Mouse (Mus musculus): ENCODE data around the gene Gm4858.
A peak's percentile ranks its signal among the peaks of the same experiment; 100 is the strongest.
"Not testable (repeated sequence)": the region's sequence is repeated elsewhere in the genome, so short reads cannot be mapped to it uniquely, and the experiment has no call there.

The Gm4858 gene

DNA sequence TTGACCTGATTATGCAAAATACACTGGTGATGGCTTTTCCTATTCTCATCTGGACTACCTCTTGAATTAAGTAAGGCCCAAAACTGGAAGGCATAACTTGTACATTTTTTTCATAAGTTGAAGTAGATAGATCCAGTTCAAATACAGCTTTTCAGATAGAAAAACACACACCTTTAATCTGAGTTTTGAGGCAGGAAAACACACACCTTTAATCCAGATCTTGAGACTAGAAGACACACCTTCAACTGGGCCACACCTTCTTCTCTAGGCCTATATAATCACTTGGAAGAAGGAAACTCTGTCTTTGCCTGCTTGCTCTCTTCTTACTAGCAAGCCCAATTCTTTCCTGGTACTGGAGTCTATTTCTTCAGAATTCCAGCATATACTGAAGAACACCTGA is at the start of gene Gm4858:
Gene Gm4858 (plus strand): TSS at position 301 of the 400 bp plus-strand sequence.
- DNase-seq (ENCODE audit: low read depth, low spot score) = not testable (repeated sequence)

DNA sequence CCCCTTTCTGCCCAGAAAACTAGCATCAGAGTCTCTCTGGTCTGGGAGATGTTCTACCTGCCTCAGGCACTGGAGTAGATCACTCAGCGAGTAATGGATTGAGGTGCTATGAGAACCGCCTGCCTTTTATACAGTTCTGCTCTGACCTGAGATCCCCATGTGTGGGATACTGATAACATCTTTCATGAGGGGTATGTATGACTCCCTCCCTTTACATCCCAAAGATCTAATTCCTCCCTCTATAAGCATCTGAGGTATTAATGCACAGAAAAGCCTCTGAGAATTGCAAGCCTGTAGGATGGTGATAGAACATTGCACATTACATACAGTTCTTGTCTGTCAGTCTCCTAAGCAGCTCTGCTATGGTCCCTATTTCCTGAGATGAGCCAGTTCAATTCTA is 49.7 kb upstream of the Gm4858 start, which contains the start of gene Lce1m:
Gene Lce1m (minus strand): TSS at position 101 of the 400 bp plus-strand sequence.
- DNase-seq (ENCODE audit: low read depth, low spot score) = no peak

DNA sequence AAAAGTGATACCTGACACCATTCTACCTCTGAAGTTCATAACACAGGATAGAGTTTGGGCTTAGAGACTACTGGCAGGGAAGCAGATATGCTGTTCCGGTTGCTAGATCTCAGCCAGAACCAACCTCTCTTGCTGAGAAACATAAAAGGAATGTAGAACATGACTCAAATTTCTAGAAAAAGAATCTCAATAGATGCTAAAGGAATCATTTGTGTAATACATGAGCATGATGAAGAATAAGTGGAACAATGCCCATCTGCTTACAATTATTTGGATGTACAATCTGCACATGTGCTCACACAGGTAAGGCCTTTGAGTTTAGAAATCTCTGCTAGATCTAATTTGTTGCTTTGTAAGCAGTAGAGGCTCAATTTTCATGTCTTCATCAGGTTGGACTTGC is 47.5 kb upstream of the Gm4858 start:
- no peak for DNase-seq (ENCODE audit: low read depth, low spot score)

DNA sequence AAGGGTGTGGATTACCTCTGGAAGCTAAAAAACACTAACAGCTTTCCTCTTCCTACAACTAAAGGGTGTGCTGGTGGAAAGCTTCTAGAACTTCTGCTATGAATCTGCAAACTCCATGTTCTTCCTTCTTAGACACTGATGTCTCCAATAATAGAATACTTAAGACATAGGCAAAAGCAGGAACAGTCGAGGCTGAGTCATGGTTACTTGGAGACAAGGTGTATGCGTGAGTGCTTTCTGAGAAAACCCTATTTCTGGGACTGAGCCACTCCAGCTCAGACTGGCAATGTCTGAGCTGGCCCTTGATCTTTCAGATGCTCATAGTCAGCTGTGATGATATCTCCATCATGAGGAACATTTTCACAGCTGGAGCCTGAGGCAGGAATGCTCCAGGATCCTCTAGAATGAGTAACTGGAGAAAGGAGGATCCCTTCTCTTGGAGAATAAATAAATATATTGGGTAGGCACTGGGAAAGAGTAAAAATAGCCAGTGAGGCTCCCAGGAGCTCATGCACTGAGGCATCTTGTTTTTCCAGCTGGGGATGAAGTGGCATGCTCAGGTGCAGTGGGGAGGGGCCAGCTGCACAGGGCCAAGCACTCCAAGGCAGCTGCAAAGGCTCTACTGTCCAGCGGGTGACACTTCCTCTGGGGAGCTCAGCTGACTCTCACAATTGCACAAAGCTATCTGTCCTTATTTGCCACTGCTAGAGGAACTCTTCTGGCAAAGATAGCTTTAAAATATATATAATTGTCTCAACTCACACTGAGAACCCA is 45.0 kb upstream of the Gm4858 start:
- DNase-seq (ENCODE audit: low read depth, low spot score) = no peak

DNA sequence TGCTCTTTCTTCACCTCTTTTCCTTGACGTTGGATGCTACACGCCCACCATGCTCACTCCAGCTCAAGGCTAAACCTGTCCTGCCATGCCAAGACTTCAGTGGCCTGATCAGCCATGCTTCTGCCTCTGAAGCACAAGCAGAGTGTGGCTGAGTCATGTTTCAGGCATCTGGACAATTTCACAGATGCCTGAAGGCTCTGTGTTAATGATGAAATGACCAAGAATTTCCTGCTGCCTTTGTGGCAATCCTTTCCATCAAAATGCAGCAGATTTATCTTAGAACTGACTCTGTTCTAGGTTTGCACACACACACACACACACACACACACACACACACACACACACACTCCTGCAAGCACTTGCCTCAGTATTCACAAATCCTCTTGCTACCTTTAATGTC is 43.1 kb upstream of the Gm4858 start:
- no peak for DNase-seq (ENCODE audit: low read depth, low spot score)

DNA sequence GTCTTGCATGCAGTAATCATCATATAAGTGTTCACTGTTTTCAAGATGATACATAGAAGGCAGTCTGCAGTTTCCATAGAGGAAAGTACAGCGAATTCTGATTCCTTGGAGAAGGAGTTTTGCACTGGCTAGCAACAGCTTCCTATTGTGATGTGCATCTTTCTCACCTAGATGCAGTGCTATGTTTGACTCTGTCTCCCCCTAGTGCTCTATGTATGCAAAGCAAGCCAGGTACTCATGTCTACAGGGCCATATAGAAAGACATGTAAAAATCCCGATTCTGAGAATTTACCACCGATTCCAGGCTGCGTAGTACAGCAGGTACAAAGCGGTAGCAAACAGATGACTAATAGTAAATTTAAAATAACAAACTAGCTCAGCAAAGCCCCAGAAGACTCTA is 37.2 kb upstream of the Gm4858 start:
- peak; percentile 11 for DNase-seq (ENCODE audit: low read depth, low spot score)

DNA sequence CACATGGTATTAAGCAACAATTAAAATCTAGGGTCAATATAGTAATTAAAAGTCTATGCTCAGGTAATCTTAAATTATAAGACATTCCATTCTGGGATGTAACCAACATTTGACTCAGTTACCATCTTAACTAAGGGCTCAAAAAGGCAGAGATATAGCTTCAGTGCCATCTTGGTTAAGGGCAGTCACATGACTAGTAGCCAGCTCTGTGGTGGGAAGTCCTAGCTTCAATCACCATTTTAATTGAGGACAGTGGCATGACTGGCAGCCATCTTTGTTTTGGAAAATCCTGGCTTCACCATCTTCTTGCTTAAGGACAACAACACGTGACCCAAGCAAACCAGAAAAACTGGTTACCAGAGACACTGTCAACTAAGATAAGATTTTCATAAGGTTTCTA is 18.4 kb upstream of the Gm4858 start:
- no peak for DNase-seq (ENCODE audit: low read depth, low spot score)

DNA sequence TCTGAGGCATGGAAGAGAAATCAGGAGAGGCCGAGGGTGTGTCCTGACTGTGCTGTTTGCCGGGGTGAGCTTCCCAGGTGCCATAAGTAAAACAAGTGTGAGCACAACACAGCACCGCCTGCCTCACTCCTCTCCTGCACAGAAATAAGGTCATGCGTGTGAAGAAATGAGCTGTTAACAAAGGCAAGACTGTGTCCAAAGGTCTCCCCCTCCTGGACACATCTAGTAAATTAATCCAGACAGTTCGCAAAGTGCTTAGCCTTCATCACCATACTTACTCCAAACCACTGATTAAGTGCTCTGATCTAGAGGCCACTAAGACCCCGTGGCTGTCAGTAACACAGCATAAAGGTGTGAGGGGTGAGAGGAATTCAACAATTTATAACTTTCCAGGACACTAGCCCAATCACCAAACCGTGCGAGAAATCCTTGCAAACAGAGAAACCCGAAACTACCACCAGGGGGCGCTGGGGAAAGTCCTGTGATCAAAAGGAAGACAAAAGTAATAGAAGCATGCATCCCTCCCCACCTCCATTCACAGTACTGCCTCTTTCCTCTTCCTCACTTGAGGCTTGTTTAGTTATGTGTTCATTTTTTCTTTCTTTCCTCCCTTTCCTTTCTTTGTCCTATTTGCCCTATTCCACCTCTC is 15.7 kb upstream of the Gm4858 start:
- no peak for DNase-seq (ENCODE audit: low read depth, low spot score)

DNA sequence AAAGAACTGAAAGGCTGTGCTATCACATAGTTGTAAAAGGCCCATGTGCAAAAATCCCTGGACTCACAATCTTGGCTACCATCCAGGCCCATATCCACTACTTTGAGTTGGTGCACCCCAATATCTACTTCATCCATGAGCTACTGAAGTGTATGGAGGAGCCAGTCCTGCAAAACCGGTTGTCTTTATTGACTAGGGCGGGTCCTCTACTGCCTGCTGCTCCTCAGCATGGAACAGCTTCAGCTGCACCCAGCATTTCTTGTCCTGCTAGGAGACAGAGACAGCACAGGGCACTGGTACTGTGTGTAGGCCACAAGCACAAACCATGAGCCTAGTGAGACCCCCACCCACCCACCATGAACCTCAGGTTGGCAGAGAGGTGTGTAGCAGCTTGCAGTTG is 18.0 kb downstream of the Gm4858 start:
- DNase-seq (ENCODE audit: low read depth, low spot score) = no peak

DNA sequence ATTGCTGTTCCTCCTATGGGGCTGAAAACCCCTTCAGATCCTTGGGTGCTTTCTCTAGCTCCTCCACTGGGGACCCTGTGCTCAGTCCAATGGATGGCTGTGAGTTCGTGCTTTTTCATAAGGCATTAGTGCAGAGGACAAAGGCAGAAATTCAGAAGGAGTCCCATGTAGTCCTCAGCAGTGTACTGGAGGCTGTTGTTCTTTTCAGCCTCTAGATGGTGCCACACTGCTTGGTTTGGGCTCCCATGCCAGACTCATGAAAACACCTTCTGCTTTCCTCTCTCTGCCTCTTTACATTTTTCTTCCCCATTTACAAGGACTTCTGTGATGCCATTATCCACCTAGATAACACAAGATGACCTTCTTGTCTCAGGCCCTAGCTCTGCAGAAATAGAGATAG is 25.0 kb downstream of the Gm4858 start:
- DNase-seq (ENCODE audit: low read depth, low spot score) = not testable (repeated sequence)

DNA sequence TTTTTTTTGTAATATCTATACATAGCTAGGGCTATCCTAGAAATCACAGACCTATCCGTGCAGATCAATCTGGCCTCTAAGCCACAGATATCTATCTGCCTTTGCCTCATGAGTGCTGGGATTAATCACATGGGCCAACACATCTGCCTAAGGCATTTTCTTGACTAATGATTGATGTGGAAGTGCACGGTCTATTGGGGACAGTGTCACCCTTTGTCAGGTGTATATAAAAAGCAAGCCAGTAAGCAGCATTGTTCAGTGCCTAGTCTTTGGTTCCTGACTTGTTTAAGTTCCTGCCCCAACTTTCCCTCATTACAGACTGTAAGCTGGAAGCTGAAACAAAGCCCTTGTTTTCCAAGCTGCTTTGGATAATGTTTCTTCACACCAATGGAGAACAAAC is 27.8 kb downstream of the Gm4858 start:
- DNase-seq (ENCODE audit: low read depth, low spot score) = no peak

DNA sequence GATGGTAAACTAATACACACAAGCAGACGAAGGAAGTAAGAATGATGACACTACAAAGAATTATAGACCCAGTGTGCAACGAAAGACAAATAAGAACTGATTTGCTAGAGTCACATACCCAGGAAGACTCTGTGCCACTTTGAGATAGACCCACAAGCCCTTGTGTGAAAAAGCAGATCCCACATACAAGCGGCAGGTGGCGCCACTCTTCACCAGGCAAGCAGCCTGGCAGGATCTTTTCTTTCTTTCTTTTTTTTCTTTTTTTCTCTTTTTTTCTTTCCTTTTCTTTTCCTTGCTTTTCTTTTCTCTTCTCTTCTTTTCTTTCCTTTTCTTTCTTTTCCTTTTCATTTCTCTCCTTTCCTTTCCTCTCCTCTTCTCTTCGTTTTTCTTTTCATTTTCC is 43.0 kb downstream of the Gm4858 start:
- no peak for DNase-seq (ENCODE audit: low read depth, low spot score)

DNA sequence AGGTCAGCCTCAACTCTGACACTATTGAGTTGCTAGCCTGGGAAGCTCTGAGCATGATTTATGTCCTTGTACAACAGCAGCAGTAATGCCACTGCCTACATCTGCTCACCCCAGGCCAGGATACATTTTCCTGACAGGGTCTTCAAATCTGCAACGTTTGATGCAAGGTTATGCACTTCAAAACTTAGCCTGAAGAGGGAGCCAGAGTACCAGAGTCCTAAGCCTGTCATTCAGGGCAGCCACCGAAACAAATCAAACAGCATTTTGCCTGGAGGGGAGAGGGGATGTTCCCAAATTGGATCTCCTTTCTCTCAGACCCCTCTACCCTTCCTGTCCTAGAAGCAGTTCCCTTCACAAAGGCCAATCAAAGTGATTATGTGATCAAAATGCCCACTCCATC is 45.9 kb downstream of the Gm4858 start:
- DNase-seq (ENCODE audit: low read depth, low spot score) = peak; percentile 11

DNA sequence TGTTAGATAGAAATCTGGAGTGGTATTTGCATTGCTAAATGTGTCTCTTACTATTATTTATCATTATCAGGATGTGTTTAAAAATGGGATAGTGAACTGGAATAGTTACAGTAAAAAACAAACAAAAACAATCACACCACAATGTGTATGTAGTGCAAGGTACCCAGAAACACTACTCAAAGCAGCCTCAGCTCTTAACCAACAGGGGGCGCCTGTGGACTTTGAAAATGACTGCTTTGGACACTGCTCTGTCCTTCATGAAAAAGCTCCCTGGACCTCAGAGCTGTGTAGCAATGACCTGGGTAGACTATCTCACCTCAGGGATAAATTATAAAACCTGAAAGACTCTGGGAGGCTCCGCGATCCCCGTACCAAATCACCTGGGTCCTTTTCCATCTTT is 50.5 kb downstream of the Gm4858 start:
- no peak for DNase-seq (ENCODE audit: low read depth, low spot score)
